Mouse (Mus musculus) frontal cortex, postnatal 25 days (tissue): ENCODE data around the gene Ralbp1.
A peak's percentile ranks its signal among the peaks of the same experiment; 100 is the strongest.

Source experiments
- DNase-seq, 2 experiments: peaks; one replicate each; pipeline ENCODE4 v3.0.0; 2022; ENCODE audit warnings: low spot score in 2 of 2

Gene Ralbp1

GRCm38 (mm10) chr17:65896016-65896415 lies 10.4 kb upstream of the Ralbp1 start:
- DNase-seq: no peak

GRCm38 (mm10) chr17:65889476-65889875 lies 3.9 kb upstream of the Ralbp1 start:
- DNase-seq: no peak

- DNase-seq: no peak
These were observed 973 bp upstream of the Ralbp1 start for GRCm38 (mm10) chr17:65886571-65886970.

- no peak for DNase-seq
These were observed 251 bp downstream of the Ralbp1 start for GRCm38 (mm10) chr17:65885398-65885696.

GRCm38 (mm10) chr17:65884691-65885397 lies 754 bp downstream of the Ralbp1 start:
- peak; percentile 94 to 99 for DNase-seq

GRCm38 (mm10) chr17:65884061-65884669 lies 1.4 kb downstream of the Ralbp1 start:
- peak; percentile 23 to 27 for DNase-seq

- no peak for DNase-seq
These were observed 8.6 kb downstream of the Ralbp1 start for GRCm38 (mm10) chr17:65877026-65877425.

- no peak for DNase-seq
These were observed 11.8 kb downstream of the Ralbp1 start for GRCm38 (mm10) chr17:65873834-65874233.

- no peak for DNase-seq
These were observed 12.4 kb downstream of the Ralbp1 start for GRCm38 (mm10) chr17:65873156-65873555.

GRCm38 (mm10) chr17:65872652-65873051 lies 12.9 kb downstream of the Ralbp1 start:
- no peak for DNase-seq

GRCm38 (mm10) chr17:65872051-65872450 lies 13.5 kb downstream of the Ralbp1 start:
- DNase-seq: no peak

GRCm38 (mm10) chr17:65871641-65872041 lies 14.0 kb downstream of the Ralbp1 start:
- DNase-seq: no peak

- peak; percentile 42 to 57 for DNase-seq
These were observed 15.5 kb downstream of the Ralbp1 start for GRCm38 (mm10) chr17:65870146-65870545.

GRCm38 (mm10) chr17:65869720-65870119 lies 15.9 kb downstream of the Ralbp1 start:
- no peak for DNase-seq

- no peak for DNase-seq
These were observed 17.6 kb downstream of the Ralbp1 start for GRCm38 (mm10) chr17:65867996-65868395.

GRCm38 (mm10) chr17:65866201-65866600 lies 19.4 kb downstream of the Ralbp1 start:
- no peak for DNase-seq

GRCm38 (mm10) chr17:65865265-65865664 lies 20.3 kb downstream of the Ralbp1 start:
- DNase-seq: no peak

- no peak for DNase-seq
These were observed 20.9 kb downstream of the Ralbp1 start for GRCm38 (mm10) chr17:65864742-65865141.

- no peak for DNase-seq
These were observed 21.8 kb downstream of the Ralbp1 start for GRCm38 (mm10) chr17:65863830-65864229.

- DNase-seq: no peak
These were observed 23.0 kb downstream of the Ralbp1 start for GRCm38 (mm10) chr17:65862579-65862978.

GRCm38 (mm10) chr17:65857617-65858016 lies 28.0 kb downstream of the Ralbp1 start:
- DNase-seq: no peak

- DNase-seq: no peak
These were observed 31.6 kb downstream of the Ralbp1 start for GRCm38 (mm10) chr17:65854006-65854405.

- DNase-seq: no peak
These were observed 32.3 kb downstream of the Ralbp1 start for GRCm38 (mm10) chr17:65853326-65853725.

GRCm38 (mm10) chr17:65851749-65852148 lies 33.8 kb downstream of the Ralbp1 start:
- DNase-seq: no peak
